Mouse (Mus musculus) neural tube, embryonic 12.5 days (tissue): ENCODE results near the gene Zfp217. TPM values are rescaled to one million over a fixed set of nuclear protein-coding genes. Genes with fewer than 3 reads are reported as not detected.

Source experiments
- ATAC-seq: fragments of 200-750 bp; cut with Nextera tagmentation; 2 replicates; pipeline ENCODE4 v1.8.0; 2017; ENCODE audit warnings: low read depth, mild to moderate bottlenecking, moderate TSS enrichment, moderate library complexity; ENCODE audit not compliant: low FRiP score
- H3K27ac ChIP-seq: fragments of 300-500 bp; sonication (generic); 2 replicates; pipeline ENCODE4 v1.5.1; 2016
- H3K27me3 ChIP-seq: fragments of 300-500 bp; sonication (generic); replicated peaks from 2 replicates; pipeline ENCODE4 v1.6.1; 2016; ENCODE audit warnings: mild to moderate bottlenecking
- H3K36me3 ChIP-seq: fragments of 300-500 bp; sonication (generic); 2 replicates; pipeline ENCODE4 v1.6.1; 2016; ENCODE audit warnings: mild to moderate bottlenecking
- H3K4me1 ChIP-seq: fragments of 300-500 bp; sonication (generic); 2 replicates; pipeline ENCODE4 v1.6.1; 2016
- H3K4me2 ChIP-seq: fragments of 300-500 bp; sonication (generic); replicated peaks from 2 replicates; pipeline ENCODE4 v1.6.1; 2016; ENCODE audit warnings: mild to moderate bottlenecking
- H3K4me3 ChIP-seq: fragments of 300-500 bp; sonication (generic); 2 replicates; pipeline ENCODE4 v1.5.1; 2016
- H3K9ac ChIP-seq: fragments of 300-500 bp; sonication (generic); 2 replicates; pipeline ENCODE4 v1.6.1; 2016; ENCODE audit warnings: mild to moderate bottlenecking
- H3K9me3 ChIP-seq: fragments of 300-500 bp; sonication (generic); 2 replicates; pipeline ENCODE4 v1.6.1; 2016; ENCODE audit warnings: mild to moderate bottlenecking
- WGBS: fragments of 180-500 bp; shearing (Covaris S2); methylation state at CpG from one replicate; pipeline ENCODE4 v1.1.7; 2016; 5-methylcytosine and 5-hydroxymethylcytosine counted together
- polyA plus RNA-seq: library from polyadenylated mRNA; unstranded; fragments of >200 nt; fragmentation: Nextera tagmentation; extraction: Ambion mirVana; gene quantifications from 2 replicates; pipeline ENCODE4 v1.2.1, GENCODE M21; 2016

Gene Zfp217
- polyA plus RNA-seq, 1 experiment from 2014 or later, result 2.3 TPM

- Histone ChIP-seq H3K4me1 (no peaks in the 10 kb centered on the region; the same call in 1 of the 2 replicates), H3K9ac (no peak overlapping the region), H3K36me3 (peaks cover 18% of the 10 kb centered on the region), H3K9me3 (no peaks in the 10 kb centered on the region), H3K27ac (no peak overlapping the region), H3K4me3 (no peak overlapping the region), H3K4me2 (no peak overlapping the region), H3K27me3 (no peaks in the 10 kb centered on the region)
- no peak for ATAC-seq
- 81% methylated on average over 9 of the region's 9 CpGs for WGBS
Observed at GRCm38 (mm10) chr2:170106000-170106399, 41.9 kb downstream of the Zfp217 start.

- H3K36me3 ChIP-seq, result peaks cover 12% of the 10 kb centered on the region
- ATAC-seq, result no peak
- no peak overlapping the region for H3K4me3 ChIP-seq
- WGBS, result 90% methylated on average over 6 of the region's 6 CpGs
- no peak overlapping the region for H3K27ac ChIP-seq
- H3K9me3 ChIP-seq, result no peaks in the 10 kb centered on the region
- no peak overlapping the region for H3K4me2 ChIP-seq
- no peaks in the 10 kb centered on the region for H3K27me3 ChIP-seq
- H3K9ac ChIP-seq, result no peak overlapping the region
- no peaks in the 10 kb centered on the region for H3K4me1 ChIP-seq
Observed at GRCm38 (mm10) chr2:170104396-170104795, 43.5 kb downstream of the Zfp217 start.

- Histone ChIP-seq H3K4me3 (no peak overlapping the region), H3K4me1 (no peaks in the 10 kb centered on the region), H3K36me3 (peaks cover 12% of the 10 kb centered on the region), H3K27me3 (no peaks in the 10 kb centered on the region), H3K9me3 (no peaks in the 10 kb centered on the region), H3K4me2 (no peak overlapping the region), H3K27ac (no peak overlapping the region), H3K9ac (no peak overlapping the region)
- 57% methylated on average over 9 of the region's 9 CpGs for WGBS
- ATAC-seq, result no peak
Observed at GRCm38 (mm10) chr2:170103852-170104251, 44.1 kb downstream of the Zfp217 start.

GRCm38 (mm10) chr2:170103341-170103740, 44.6 kb downstream of the Zfp217 start:
- H3K9ac ChIP-seq, result no peak overlapping the region
- no peaks in the 10 kb centered on the region for H3K4me1 ChIP-seq
- 87% methylated on average over 5 of the region's 5 CpGs for WGBS
- H3K27ac ChIP-seq, result no peak overlapping the region
- ATAC-seq, result no peak
- no peaks in the 10 kb centered on the region for H3K9me3 ChIP-seq
- peaks cover 12% of the 10 kb centered on the region for H3K36me3 ChIP-seq
- no peaks in the 10 kb centered on the region for H3K27me3 ChIP-seq
- no peak overlapping the region for H3K4me3 ChIP-seq
- no peak overlapping the region for H3K4me2 ChIP-seq

GRCm38 (mm10) chr2:170101932-170102331, 46.0 kb downstream of the Zfp217 start:
- 73% methylated on average over 7 of the region's 7 CpGs for WGBS

GRCm38 (mm10) chr2:170101132-170101531, 46.8 kb downstream of the Zfp217 start:
- Histone ChIP-seq H3K27me3 (no peaks in the 10 kb centered on the region), H3K9ac (no peak overlapping the region), H3K9me3 (no peaks in the 10 kb centered on the region), H3K36me3 (no peaks in the 10 kb centered on the region), H3K27ac (no peak overlapping the region), H3K4me1 (no peaks in the 10 kb centered on the region), H3K4me3 (no peak overlapping the region), H3K4me2 (no peak overlapping the region)
- WGBS, result 5% methylated on average over 12 of the region's 12 CpGs
- peak; percentile 30 for ATAC-seq

More at GRCm38 (mm10) chr2:170101932-170102331, 46.0 kb downstream of the Zfp217 start:
- no peak overlapping the region for H3K4me2 ChIP-seq
- H3K27ac ChIP-seq, result no peak overlapping the region
- no peak overlapping the region for H3K9ac ChIP-seq
- no peak for ATAC-seq
- H3K4me3 ChIP-seq, result no peak overlapping the region
- H3K27me3 ChIP-seq, result no peaks in the 10 kb centered on the region
- H3K36me3 ChIP-seq, result peaks cover 2% of the 10 kb centered on the region
- H3K9me3 ChIP-seq, result no peaks in the 10 kb centered on the region
- no peaks in the 10 kb centered on the region for H3K4me1 ChIP-seq

- no peak overlapping the region for H3K4me2 ChIP-seq
- H3K36me3 ChIP-seq, result no peaks in the 10 kb centered on the region
- no peak overlapping the region for H3K4me3 ChIP-seq
- no peak overlapping the region for H3K27ac ChIP-seq
- no peaks in the 10 kb centered on the region for H3K9me3 ChIP-seq
- 89% methylated on average over 9 of the region's 9 CpGs for WGBS
- H3K4me1 ChIP-seq, result no peaks in the 10 kb centered on the region
- H3K27me3 ChIP-seq, result no peaks in the 10 kb centered on the region
- no peak for ATAC-seq
- no peak overlapping the region for H3K9ac ChIP-seq
Observed at GRCm38 (mm10) chr2:170094871-170095270, 53.0 kb downstream of the Zfp217 start.

- WGBS, result 93% methylated on average over 17 of the region's 17 CpGs
Observed at GRCm38 (mm10) chr2:170094220-170094619, 53.7 kb downstream of the Zfp217 start.

GRCm38 (mm10) chr2:170091563-170092443, 56.1 kb downstream of the Zfp217 start:
- no peaks in the 10 kb centered on the region for H3K36me3 ChIP-seq
- no peaks in the 10 kb centered on the region for H3K9me3 ChIP-seq
- H3K4me3 ChIP-seq, result no peak overlapping the region
- H3K9ac ChIP-seq, result no peak overlapping the region
- 49% methylated on average over 10 of the region's 10 CpGs for WGBS
- no peak overlapping the region for H3K4me2 ChIP-seq
- no peaks in the 10 kb centered on the region for H3K4me1 ChIP-seq
- no peak overlapping the region for H3K27ac ChIP-seq
- no peaks in the 10 kb centered on the region for H3K27me3 ChIP-seq
- no peak for ATAC-seq

More at GRCm38 (mm10) chr2:170094220-170094619, 53.7 kb downstream of the Zfp217 start:
- Histone ChIP-seq H3K9ac (no peak overlapping the region), H3K36me3 (no peaks in the 10 kb centered on the region), H3K4me2 (no peak overlapping the region), H3K27ac (no peak overlapping the region), H3K4me1 (no peaks in the 10 kb centered on the region), H3K9me3 (no peaks in the 10 kb centered on the region), H3K4me3 (no peak overlapping the region), H3K27me3 (no peaks in the 10 kb centered on the region)
- no peak for ATAC-seq

GRCm38 (mm10) chr2:170078442-170079017, 69.4 kb downstream of the Zfp217 start:
- H3K36me3 ChIP-seq, result no peaks in the 10 kb centered on the region
- H3K27ac ChIP-seq, result no peak overlapping the region
- H3K4me2 ChIP-seq, result no peak overlapping the region
- H3K27me3 ChIP-seq, result no peaks in the 10 kb centered on the region
- H3K9ac ChIP-seq, result no peak overlapping the region
- no peaks in the 10 kb centered on the region for H3K9me3 ChIP-seq
- no peak overlapping the region for H3K4me3 ChIP-seq
- no peak for ATAC-seq
- peaks cover 4% of the 10 kb centered on the region; the same call in 1 of the 2 replicates for H3K4me1 ChIP-seq
- 47% methylated on average over 15 of the region's 15 CpGs for WGBS

- H3K4me3 ChIP-seq, result no peak overlapping the region
- no peak for ATAC-seq
- no peak overlapping the region for H3K27ac ChIP-seq
- H3K9me3 ChIP-seq, result no peaks in the 10 kb centered on the region
- 85% methylated on average over 10 of the region's 10 CpGs for WGBS
- no peak overlapping the region for H3K9ac ChIP-seq
- H3K27me3 ChIP-seq, result no peaks in the 10 kb centered on the region
- H3K36me3 ChIP-seq, result no peaks in the 10 kb centered on the region
- H3K4me2 ChIP-seq, result no peak overlapping the region
- H3K4me1 ChIP-seq, result peaks cover 4% of the 10 kb centered on the region; the same call in 1 of the 2 replicates
Observed at GRCm38 (mm10) chr2:170078041-170078440, 69.9 kb downstream of the Zfp217 start.

- H3K27me3 ChIP-seq, result no peaks in the 10 kb centered on the region
- H3K4me3 ChIP-seq, result no peak overlapping the region
- WGBS, result 78% methylated on average over 6 of the region's 6 CpGs
- no peaks in the 10 kb centered on the region for H3K9me3 ChIP-seq
- no peak for ATAC-seq
- peaks cover 8% of the 10 kb centered on the region; the same call in 1 of the 2 replicates for H3K4me1 ChIP-seq
- no peaks in the 10 kb centered on the region for H3K36me3 ChIP-seq
- no peak overlapping the region for H3K27ac ChIP-seq
- no peak overlapping the region for H3K9ac ChIP-seq
- no peak overlapping the region for H3K4me2 ChIP-seq
Observed at GRCm38 (mm10) chr2:170076941-170077490, 70.9 kb downstream of the Zfp217 start.
